Mouse (Mus musculus) mouse trophoblast stem cell (cell line): ENCODE data around the gene Prkar2b.
"Not testable (repeated sequence)": the region's sequence is repeated elsewhere in the genome, so short reads cannot be mapped to it uniquely, and the experiment has no call there.

Source experiments
- in situ Hi-C, 2 experiments: fragments of 300-500 bp; cut with MseI, MboI; formaldehyde crosslinking; loops; 2 replicates in 1 of 2; 3 replicates in 1 of 2; pipeline ENCODE4 v1.15.1; 2025

The Prkar2b gene

GRCm38 (mm10) chr12:32009985-32010369, 51.1 kb downstream of the Prkar2b start:
- in situ Hi-C loops: not testable (repeated sequence)

GRCm38 (mm10) chr12:32009267-32009984, 51.7 kb downstream of the Prkar2b start:
- in situ Hi-C loops: no loop called here

- in situ Hi-C loops: no loop called here
These were observed 52.4 kb downstream of the Prkar2b start for GRCm38 (mm10) chr12:32008728-32009127.

GRCm38 (mm10) chr12:32007646-32008045, 53.5 kb downstream of the Prkar2b start:
- in situ Hi-C loops: no loop called here

- in situ Hi-C loops: no loop called here
These were observed 54.1 kb downstream of the Prkar2b start for GRCm38 (mm10) chr12:32007040-32007439.

GRCm38 (mm10) chr12:32006391-32006929, 54.6 kb downstream of the Prkar2b start:
- in situ Hi-C loops: no loop called here

- in situ Hi-C loops: no loop called here
These were observed 60.6 kb downstream of the Prkar2b start for GRCm38 (mm10) chr12:32000464-32000863.

- in situ Hi-C loops: no loop called here
These were observed 62.4 kb downstream of the Prkar2b start for GRCm38 (mm10) chr12:31998706-31999105.

GRCm38 (mm10) chr12:31997328-31997878, 63.7 kb downstream of the Prkar2b start:
- in situ Hi-C loops: no loop called here

GRCm38 (mm10) chr12:31996877-31997276, 64.2 kb downstream of the Prkar2b start:
- in situ Hi-C loops: no loop called here

GRCm38 (mm10) chr12:31990575-31990974, 70.5 kb downstream of the Prkar2b start:
- in situ Hi-C loops: no loop called here

- in situ Hi-C loops: no loop called here
These were observed 71.4 kb downstream of the Prkar2b start for GRCm38 (mm10) chr12:31989726-31990125.

- in situ Hi-C loops: no loop called here
These were observed 74.6 kb downstream of the Prkar2b start for GRCm38 (mm10) chr12:31986463-31986862.

- in situ Hi-C loops: no loop called here
These were observed 75.4 kb downstream of the Prkar2b start for GRCm38 (mm10) chr12:31985738-31986137.

GRCm38 (mm10) chr12:31984664-31985063, 76.4 kb downstream of the Prkar2b start:
- in situ Hi-C loops: no loop called here

- in situ Hi-C loops: no loop called here
These were observed 76.9 kb downstream of the Prkar2b start for GRCm38 (mm10) chr12:31984206-31984605.

- in situ Hi-C loops: no loop called here
These were observed 77.3 kb downstream of the Prkar2b start for GRCm38 (mm10) chr12:31983769-31984168.

GRCm38 (mm10) chr12:31983238-31983637, 77.9 kb downstream of the Prkar2b start:
- in situ Hi-C loops: no loop called here

- in situ Hi-C loops: no loop called here
These were observed 83.4 kb downstream of the Prkar2b start for GRCm38 (mm10) chr12:31977613-31978195.

- in situ Hi-C loops: no loop called here
These were observed 84.6 kb downstream of the Prkar2b start for GRCm38 (mm10) chr12:31976544-31976943.

GRCm38 (mm10) chr12:31973473-31974172, 87.5 kb downstream of the Prkar2b start:
- in situ Hi-C loops: no loop called here

- in situ Hi-C loops: no loop called here
These were observed 89.5 kb downstream of the Prkar2b start for GRCm38 (mm10) chr12:31971547-31971946.
